Mouse (Mus musculus) forebrain, embryonic 10.5 days (tissue): Measurements from ENCODE around the gene Fgfr2. TPM values are rescaled to one million over a fixed set of nuclear protein-coding genes. Genes with fewer than 3 reads are reported as not detected.

Source experiments
- DNase-seq: peaks from one replicate; pipeline ENCODE4 v3.0.0-alpha.2; 2017; ENCODE audit warnings: low spot score; ENCODE audit errors: extremely low spot score
- H3K27ac ChIP-seq: fragments of 300-500 bp; sonication (generic); 2 replicates; pipeline ENCODE4 v1.5.1; 2016; ENCODE audit warnings: mild to moderate bottlenecking
- H3K27me3 ChIP-seq: fragments of 300-500 bp; sonication (generic); 2 replicates; pipeline ENCODE4 v1.6.1; 2016; ENCODE audit warnings: mild to moderate bottlenecking; ENCODE audit not compliant: poor library complexity, severe bottlenecking
- H3K36me3 ChIP-seq: fragments of 300-500 bp; sonication (generic); replicated peaks from 2 replicates; pipeline ENCODE4 v1.6.1; 2016; ENCODE audit warnings: mild to moderate bottlenecking, moderate library complexity
- H3K4me1 ChIP-seq: fragments of 300-500 bp; sonication (generic); 2 replicates; pipeline ENCODE4 v1.6.1; 2016
- H3K4me3 ChIP-seq: fragments of 300-500 bp; sonication (generic); 2 replicates; pipeline ENCODE4 v1.5.1; 2016; ENCODE audit warnings: mild to moderate bottlenecking, moderate library complexity
- H3K9me3 ChIP-seq: fragments of 300-500 bp; sonication (generic); 2 replicates; pipeline ENCODE4 v1.6.1; 2016; ENCODE audit warnings: mild to moderate bottlenecking, moderate library complexity
- WGBS: fragments of 180-500 bp; shearing (Covaris S2); methylation state at CpG from one replicate; pipeline ENCODE4 v1.1.7; 2016; 5-methylcytosine and 5-hydroxymethylcytosine counted together
- polyA plus RNA-seq: library from polyadenylated mRNA; unstranded; fragments of >200 nt; fragmentation: Nextera tagmentation; extraction: Ambion mirVana; gene quantifications from 2 replicates; pipeline ENCODE4 v1.2.1, GENCODE M21; 2016

Fgfr2 gene
- polyA plus RNA-seq, 1 experiment from 2014 or later: 55.7 TPM

- H3K27me3 ChIP-seq: no peaks in the 10 kb centered on the region
- H3K9me3 ChIP-seq: no peaks in the 10 kb centered on the region
- H3K4me3 ChIP-seq: no peak overlapping the region
- H3K36me3 ChIP-seq: peaks cover 66% of the 10 kb centered on the region
- H3K4me1 ChIP-seq: peaks cover 18% of the 10 kb centered on the region
- no peak overlapping the region for H3K27ac ChIP-seq
- 89% methylated on average over 4 of the region's 4 CpGs for WGBS
- DNase-seq: no peak
Measured at GRCm38 (mm10) chr7:133047287-133047686, 75.9 kb downstream of the Fgfr2 start.

GRCm38 (mm10) chr7:133044721-133045120 is 78.4 kb downstream of the Fgfr2 start:
- no peak for DNase-seq
- H3K36me3 ChIP-seq: peaks cover 56% of the 10 kb centered on the region
- no peaks in the 10 kb centered on the region for H3K9me3 ChIP-seq
- H3K4me3 ChIP-seq: no peak overlapping the region
- no peaks in the 10 kb centered on the region for H3K27me3 ChIP-seq
- H3K4me1 ChIP-seq: peaks cover 44% of the 10 kb centered on the region
- 87% methylated on average over 4 of the region's 4 CpGs for WGBS
- no peak overlapping the region for H3K27ac ChIP-seq

DNA sequence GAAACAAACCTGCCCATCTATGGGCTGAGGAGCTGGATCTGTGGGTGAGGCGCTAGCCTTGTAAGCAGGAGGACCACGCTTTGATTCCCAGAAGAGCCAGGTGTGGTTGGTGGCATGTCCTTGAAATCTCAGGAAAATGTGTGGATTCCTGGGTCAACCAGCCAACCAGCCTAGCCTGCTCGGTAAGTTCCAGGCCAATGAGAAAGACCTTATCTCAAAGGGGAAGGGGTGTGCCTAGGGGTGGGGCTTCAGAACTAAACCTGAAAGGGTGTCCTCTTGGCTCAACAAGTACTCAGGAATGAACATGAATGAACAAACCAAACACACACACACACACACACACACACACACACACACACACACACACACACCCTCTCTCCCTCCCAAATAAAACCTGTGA is 81.4 kb downstream of the Fgfr2 start:
- peaks cover 41% of the 10 kb centered on the region for H3K36me3 ChIP-seq
- DNase-seq: no peak
- no peaks in the 10 kb centered on the region for H3K27me3 ChIP-seq
- H3K4me1 ChIP-seq: peaks cover 60% of the 10 kb centered on the region
- 0 out of 2 replicates have a peak overlapping the region, but pooled peaks have one; percentile 8 for H3K27ac ChIP-seq
- H3K4me3 ChIP-seq: no peak overlapping the region
- H3K9me3 ChIP-seq: no peaks in the 10 kb centered on the region
- WGBS: 85% methylated on average over 3 of the region's 3 CpGs

DNA sequence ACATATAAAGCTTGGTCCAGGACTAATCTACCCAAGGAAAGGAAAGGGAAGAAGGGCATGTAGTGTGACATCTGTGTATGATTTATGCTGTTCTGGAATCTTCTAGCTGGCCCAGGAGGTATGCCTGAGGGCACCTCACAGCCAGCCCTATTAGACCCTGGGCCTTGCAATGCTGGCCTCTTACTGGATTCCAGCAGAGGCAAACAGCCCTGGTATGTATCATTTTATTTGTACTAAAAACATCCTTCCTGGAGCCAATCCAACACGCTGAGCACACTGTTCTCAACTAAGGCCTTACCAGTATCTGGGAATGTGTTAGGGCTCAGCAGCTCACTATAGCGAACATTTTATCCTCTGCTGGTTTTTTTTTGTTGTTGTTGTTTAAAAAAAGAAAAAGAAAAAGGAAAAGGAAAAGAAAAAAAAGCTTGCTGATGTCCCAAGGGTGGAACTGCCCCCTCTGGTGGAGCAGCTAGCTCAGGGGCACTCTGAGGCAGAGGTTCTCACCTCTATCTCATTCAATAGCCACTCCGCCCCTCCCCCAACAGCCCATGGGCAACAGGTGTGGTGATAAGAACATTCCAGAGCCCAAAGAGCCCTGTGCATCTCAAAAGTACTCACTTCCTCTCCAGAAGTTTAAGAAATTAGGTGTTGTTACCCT is 82.3 kb downstream of the Fgfr2 start:
- Histone ChIP-seq H3K9me3 (no peaks in the 10 kb centered on the region), H3K36me3 (peaks cover 35% of the 10 kb centered on the region), H3K27ac (no peak overlapping the region), H3K4me3 (no peak overlapping the region), H3K4me1 (peaks cover 70% of the 10 kb centered on the region), H3K27me3 (no peaks in the 10 kb centered on the region)
- no peak for DNase-seq
- WGBS: 86% methylated on average over 3 of the region's 3 CpGs

- DNase-seq: no peak
- Histone ChIP-seq H3K27ac (no peak overlapping the region), H3K4me1 (peaks cover 78% of the 10 kb centered on the region), H3K27me3 (no peaks in the 10 kb centered on the region), H3K9me3 (no peaks in the 10 kb centered on the region), H3K36me3 (peaks cover 31% of the 10 kb centered on the region), H3K4me3 (no peak overlapping the region)
- WGBS: 91% methylated on average over 3 of the region's 3 CpGs
Measured at GRCm38 (mm10) chr7:133039556-133040255, 83.4 kb downstream of the Fgfr2 start.

GRCm38 (mm10) chr7:133037618-133038017 is 85.5 kb downstream of the Fgfr2 start:
- H3K36me3 ChIP-seq: peaks cover 14% of the 10 kb centered on the region; the same call in 1 of the 2 replicates
- no peak for DNase-seq
- peak overlapping the region; percentile 52 for H3K27ac ChIP-seq
- 56% methylated on average over 4 of the region's 4 CpGs for WGBS
- H3K4me3 ChIP-seq: no peak overlapping the region
- no peaks in the 10 kb centered on the region for H3K9me3 ChIP-seq
- no peaks in the 10 kb centered on the region for H3K27me3 ChIP-seq
- H3K4me1 ChIP-seq: peaks cover 97% of the 10 kb centered on the region

DNA sequence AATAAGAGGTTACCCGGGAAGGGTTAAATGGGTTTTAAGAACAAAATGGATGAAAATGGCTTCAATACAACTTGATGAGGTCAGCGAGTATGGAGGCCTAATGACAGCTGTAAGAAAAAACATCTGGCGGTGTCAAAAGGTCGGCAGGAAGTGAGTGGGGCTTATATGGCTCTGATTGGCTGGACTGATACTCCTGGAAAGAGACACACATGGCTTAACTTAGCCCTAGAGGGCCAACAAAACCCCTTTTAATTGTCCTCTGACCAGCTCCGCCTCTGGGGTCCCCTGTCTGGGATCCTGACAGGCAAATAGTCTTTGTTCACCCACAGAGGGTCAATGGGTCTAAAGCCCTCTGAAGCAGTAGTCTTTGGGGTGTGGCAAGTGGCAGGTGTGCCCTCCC is 85.9 kb downstream of the Fgfr2 start:
- 37% methylated on average over 5 of the region's 5 CpGs for WGBS
- Histone ChIP-seq H3K4me3 (no peak overlapping the region), H3K9me3 (no peaks in the 10 kb centered on the region), H3K27me3 (no peaks in the 10 kb centered on the region), H3K27ac (peak overlapping the region; percentile 52), H3K4me1 (peaks cover 97% of the 10 kb centered on the region), H3K36me3 (peaks cover 14% of the 10 kb centered on the region; the same call in 1 of the 2 replicates)
- peak; percentile 58 for DNase-seq

- Histone ChIP-seq H3K9me3 (no peaks in the 10 kb centered on the region), H3K4me1 (peaks cover 86% of the 10 kb centered on the region), H3K27ac (peak overlapping the region; percentile 52; the same call in 1 of the 2 replicates), H3K36me3 (peaks cover 15% of the 10 kb centered on the region; the same call in 1 of the 2 replicates), H3K27me3 (no peaks in the 10 kb centered on the region), H3K4me3 (no peak overlapping the region)
- DNase-seq: no peak
Measured at GRCm38 (mm10) chr7:133035901-133036300, 87.2 kb downstream of the Fgfr2 start.

- WGBS: 45% methylated on average over 9 of the region's 9 CpGs
- peak; percentile 60 for DNase-seq
- no peaks in the 10 kb centered on the region for H3K27me3 ChIP-seq
- H3K9me3 ChIP-seq: no peaks in the 10 kb centered on the region
- peaks cover 68% of the 10 kb centered on the region for H3K4me1 ChIP-seq
- no peak overlapping the region for H3K4me3 ChIP-seq
- peaks cover 34% of the 10 kb centered on the region for H3K36me3 ChIP-seq
- H3K27ac ChIP-seq: peak overlapping the region; percentile 77
Measured at GRCm38 (mm10) chr7:133032589-133033203, 90.5 kb downstream of the Fgfr2 start.

GRCm38 (mm10) chr7:133029496-133030047 is 93.6 kb downstream of the Fgfr2 start:
- Histone ChIP-seq H3K27me3 (no peaks in the 10 kb centered on the region), H3K9me3 (no peaks in the 10 kb centered on the region), H3K4me3 (no peak overlapping the region), H3K27ac (no peak overlapping the region), H3K36me3 (peaks cover 35% of the 10 kb centered on the region), H3K4me1 (peaks cover 68% of the 10 kb centered on the region)
- DNase-seq: no peak
- 79% methylated on average over 8 of the region's 8 CpGs for WGBS

GRCm38 (mm10) chr7:133029004-133029403 is 94.1 kb downstream of the Fgfr2 start:
- no peak overlapping the region for H3K4me3 ChIP-seq
- no peak for DNase-seq
- H3K36me3 ChIP-seq: peaks cover 39% of the 10 kb centered on the region
- no peaks in the 10 kb centered on the region for H3K9me3 ChIP-seq
- H3K4me1 ChIP-seq: peaks cover 63% of the 10 kb centered on the region
- no peaks in the 10 kb centered on the region for H3K27me3 ChIP-seq
- 93% methylated on average over 8 of the region's 8 CpGs for WGBS
- H3K27ac ChIP-seq: no peak overlapping the region

GRCm38 (mm10) chr7:133027930-133028329 is 95.2 kb downstream of the Fgfr2 start:
- H3K36me3 ChIP-seq: peaks cover 47% of the 10 kb centered on the region
- H3K4me1 ChIP-seq: peaks cover 53% of the 10 kb centered on the region
- H3K27ac ChIP-seq: no peak overlapping the region
- WGBS: 94% methylated on average over 4 of the region's 4 CpGs
- DNase-seq: no peak
- no peak overlapping the region for H3K4me3 ChIP-seq
- H3K9me3 ChIP-seq: no peaks in the 10 kb centered on the region
- H3K27me3 ChIP-seq: no peaks in the 10 kb centered on the region

DNA sequence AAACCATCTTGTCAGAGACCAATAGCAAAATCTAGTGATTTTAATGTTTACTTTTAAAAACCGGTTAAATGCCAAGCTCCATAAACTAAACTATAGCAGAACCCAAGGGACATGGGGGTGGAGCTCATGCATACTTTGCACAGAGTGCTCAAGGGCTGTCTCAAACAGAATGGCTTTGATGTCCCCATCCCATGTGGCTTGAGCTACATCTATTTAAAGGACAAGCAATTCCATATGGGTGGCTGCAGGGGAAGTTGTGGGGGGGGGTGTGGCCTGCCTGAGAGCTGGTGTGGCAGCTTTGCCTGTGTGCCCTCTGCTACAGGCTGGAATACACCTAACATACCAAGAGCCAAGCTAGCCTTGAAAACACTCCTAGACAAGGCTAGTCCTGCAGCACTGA is 98.5 kb downstream of the Fgfr2 start:
- no peak overlapping the region for H3K27ac ChIP-seq
- DNase-seq: no peak
- no peak overlapping the region for H3K4me3 ChIP-seq
- WGBS: 62% methylated on average over 1 of the region's 1 CpGs
- peaks cover 70% of the 10 kb centered on the region for H3K4me1 ChIP-seq
- H3K36me3 ChIP-seq: peaks cover 45% of the 10 kb centered on the region
- no peaks in the 10 kb centered on the region for H3K27me3 ChIP-seq
- H3K9me3 ChIP-seq: no peaks in the 10 kb centered on the region
